Mouse (Mus musculus) embryonic fibroblast, embryonic 13.5 days (primary cell): ENCODE measurements around the gene Hpd.

Source experiments
- CTCF ChIP-seq: IDR thresholded peaks from 2 replicates; pipeline ENCODE4 v1.5.1; 2011; ENCODE audit warnings: mild to moderate bottlenecking, control low read depth, low read length, moderate library complexity, borderline replicate concordance; ENCODE audit not compliant: insufficient read depth
- POLR2A ChIP-seq: IDR thresholded peaks from 2 replicates; pipeline ENCODE4 v1.6.1; 2011; ENCODE audit warnings: low read depth, mild to moderate bottlenecking, control low read depth, low read length, moderate library complexity

DNA sequence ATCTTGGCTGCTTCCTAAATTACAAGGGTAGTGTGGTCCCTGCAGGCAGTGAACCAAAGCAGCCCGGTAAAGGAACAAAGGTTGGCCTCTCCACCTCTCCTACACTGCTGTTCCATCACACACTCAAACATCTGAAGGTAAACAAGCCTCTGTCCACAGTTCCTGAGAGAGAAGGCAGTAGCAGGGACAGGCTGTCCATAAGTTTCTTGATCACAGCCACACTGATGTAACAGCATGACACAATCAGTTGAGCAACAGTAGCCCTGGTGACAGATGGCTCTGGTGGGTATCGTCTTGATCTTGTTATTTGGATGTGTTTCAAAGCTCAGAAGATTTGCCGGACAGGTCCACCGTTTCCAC, 40.5 kb upstream of the Hpd start:
- no peak for TF ChIP-seq POLR2A
- no peak for TF ChIP-seq CTCF
